Mouse (Mus musculus): ENCODE measurements around the gene Gm21985. TPM values are rescaled to one million over a fixed set of nuclear protein-coding genes. Genes with fewer than 3 reads are reported as not detected.

The Gm21985 gene
- polyA plus RNA-seq (2012; rRNA removed): not detected in 2 replicates

GRCm38 (mm10) chr2:112266242-112266592 lies at the start of gene Gm21985:
TSS of gene Gm21985 (plus strand) at chr2:112266314.

GRCm38 (mm10) chr2:112239212-112239934 lies 26.7 kb upstream of the Gm21985 start, which contains the start of gene Lpcat4:
TSS of gene Lpcat4 (plus strand) at chr2:112239468.

GRCm38 (mm10) chr2:112259241-112259962 lies 6.7 kb upstream of the Gm21985 start, which contains the start of gene Nutm1:
TSS of gene Nutm1 (minus strand) at chr2:112259291.

GRCm38 (mm10) chr2:112261748-112262653 lies 4.1 kb upstream of the Gm21985 start, which contains the start of gene Nop10:
TSS of gene Nop10 (plus strand) at chr2:112261926.

GRCm38 (mm10) chr2:112265448-112266241 lies 469 bp upstream of the Gm21985 start, which contains the start of gene Slc12a6:
TSS of gene Slc12a6 (plus strand) at chr2:112265825.

GRCm38 (mm10) chr2:112367726-112368673 lies 101.9 kb downstream of the Gm21985 start, which contains the start of gene Emc4:
TSS of gene Emc4 (minus strand) at chr2:112368027.

GRCm38 (mm10) chr2:112378973-112379898 lies 113.1 kb downstream of the Gm21985 start, which contains the start of gene Katnbl1:
TSS of gene Katnbl1 (plus strand) at chr2:112379211.

GRCm38 (mm10) chr2:112454862-112455564 lies 188.9 kb downstream of the Gm21985 start, which contains the start of gene Emc7:
TSS of gene Emc7 (plus strand) at chr2:112454997.

Other genes starting within 250 kb of the Gm21985 start
- gene Olfr1311, start 241.9 kb upstream of the Gm21985 start, polyA plus RNA-seq (2012; rRNA removed): not detected in 2 replicates
- not detected in 2 replicates for gene Olfr1312, start 216.1 kb upstream of the Gm21985 start, polyA plus RNA-seq (2012; rRNA removed)
- not detected in 2 replicates for gene Olfr1313, start 188.5 kb upstream of the Gm21985 start, polyA plus RNA-seq (2012; rRNA removed)
- not detected in 2 replicates for gene Olfr1314, start 169.5 kb upstream of the Gm21985 start, polyA plus RNA-seq (2012; rRNA removed)
- not detected in 2 replicates for gene Olfr1315-ps1, start 150.9 kb upstream of the Gm21985 start, polyA plus RNA-seq (2012; rRNA removed)
- gene Olfr1316, start 131.3 kb upstream of the Gm21985 start, polyA plus RNA-seq (2012; rRNA removed): not detected in 2 replicates
- not detected in 2 replicates for gene Olfr1317, start 126.0 kb upstream of the Gm21985 start, polyA plus RNA-seq (2012; rRNA removed)
- gene Olfr1318, start 112.1 kb upstream of the Gm21985 start, polyA plus RNA-seq (2012; rRNA removed): not detected in 2 replicates
- gene Lpcat4, start 26.8 kb upstream of the Gm21985 start, polyA plus RNA-seq (2012; rRNA removed): 136 and 165 TPM in 2 replicates
- gene Nutm1, start 7.0 kb upstream of the Gm21985 start, polyA plus RNA-seq (2012; rRNA removed): not detected in 2 replicates
- 19.7 and 22.1 TPM in 2 replicates for gene Nop10, start 4.4 kb upstream of the Gm21985 start, polyA plus RNA-seq (2012; rRNA removed)
- 3.3 and 5.2 TPM in 2 replicates for gene Slc12a6, start 489 bp upstream of the Gm21985 start, polyA plus RNA-seq (2012; rRNA removed)
- gene Emc4, start 101.7 kb downstream of the Gm21985 start, polyA plus RNA-seq (2012; rRNA removed): 37.5 and 43.1 TPM in 2 replicates
- 0.22 and 0.29 TPM in 2 replicates for gene Katnbl1, start 112.9 kb downstream of the Gm21985 start, polyA plus RNA-seq (2012; rRNA removed)
- 0.87 and 0.97 TPM in 2 replicates for gene Emc7, start 188.7 kb downstream of the Gm21985 start, polyA plus RNA-seq (2012; rRNA removed)
- not detected in 2 replicates for gene Chrm5, start 214.5 kb downstream of the Gm21985 start, polyA plus RNA-seq (2012; rRNA removed)
- 0.38 and 0.74 TPM in 2 replicates for gene Aven, start 226.7 kb downstream of the Gm21985 start, polyA plus RNA-seq (2012; rRNA removed)

All from stomach, adult 2 months (tissue).